Mouse (Mus musculus): ENCODE results near the gene Rpl23.

DNA sequence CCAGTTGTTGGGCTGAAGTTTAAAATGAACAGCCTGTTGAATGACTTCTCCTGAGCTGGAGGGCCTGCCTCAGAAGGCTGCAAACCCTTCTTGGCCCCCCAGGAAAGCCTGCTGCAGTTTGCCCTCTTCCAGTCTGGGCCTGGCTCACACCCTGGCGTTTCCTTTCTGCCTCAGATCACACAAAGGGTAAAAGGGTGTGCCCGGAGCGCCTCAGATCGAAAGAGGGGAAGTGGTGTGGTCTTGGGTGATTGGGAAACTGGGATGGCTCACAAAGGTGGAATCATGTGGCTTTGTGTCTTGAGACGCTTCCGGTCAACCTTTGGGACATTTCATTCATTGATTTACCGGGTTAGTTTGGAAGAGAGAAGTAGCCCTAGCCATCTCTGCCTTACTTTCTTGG, 44.2 kb upstream of the Rpl23 start:
- TF ChIP-seq NELFE (IDR thresholded peaks at IDR 0.05; ENCODE audit: low read depth, low read length) (no peak), EP300 (IDR thresholded peaks at IDR 0.05; ENCODE audit: low read depth in 1 of 2, low read length in 2 of 2) (no peak)

All from MEL (cell line).